Mouse (Mus musculus): ENCODE results near the gene Slc9a8.

DNA sequence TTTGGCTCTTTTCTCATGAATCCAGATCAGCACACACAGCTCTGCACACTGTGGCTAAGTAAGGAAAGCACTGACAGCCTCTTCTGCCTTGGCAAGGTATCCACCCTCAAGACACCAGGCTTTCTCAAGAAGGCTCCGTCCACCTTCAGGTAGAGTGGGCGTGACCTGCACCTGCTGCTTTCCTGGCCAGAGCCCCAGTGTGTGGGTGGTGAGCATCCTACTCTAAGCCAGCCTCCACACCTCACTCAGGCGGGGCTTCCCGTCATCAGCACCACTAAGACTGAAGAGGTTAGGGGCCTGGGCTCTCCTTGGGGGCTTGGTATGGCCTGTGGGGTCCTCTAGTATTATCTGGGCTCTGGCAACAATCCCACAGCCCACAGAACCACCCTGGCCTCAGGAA is 65.1 kb downstream of the Slc9a8 start:
- TF ChIP-seq EP300 (IDR thresholded peaks at IDR 0.05), result no peak
- no peak for TF ChIP-seq CTCF (IDR thresholded peaks at IDR 0.05)
